Mouse (Mus musculus): ENCODE results near the gene Chchd1. TPM values are rescaled to one million over a fixed set of nuclear protein-coding genes. Genes with fewer than 3 reads are reported as not detected.
A peak's percentile ranks its signal among the peaks of the same experiment; 100 is the strongest.

The Chchd1 gene
- 178 and 187 TPM in 2 replicates for polyA plus RNA-seq (2016; fragmentation: Nextera tagmentation; extraction: Ambion mirVana)

- peak within 1 kb of the TSS; percentile 79 for H3K4me2 ChIP-seq
- H3K27ac ChIP-seq, result peak within 1 kb of the TSS; percentile 92
- no peaks in the 10 kb centered on the region for H3K27me3 ChIP-seq (replicated peaks)
- peaks cover 58% of the 10 kb centered on the region for H3K4me1 ChIP-seq
- peak within 1 kb of the TSS; percentile 92 for H3K4me3 ChIP-seq
- peaks cover 43% of the 10 kb centered on the region for H3K36me3 ChIP-seq
- WGBS (ENCODE audit: insufficient replicate concordance), result 1% methylated on average over 61 of the region's 61 CpGs
- peak within 1 kb of the TSS; percentile 87 for H3K9ac ChIP-seq
- ATAC-seq, result peak; percentile 81
- no peaks in the 10 kb centered on the region for H3K9me3 ChIP-seq (replicated peaks)
These were observed at the start of gene Chchd1 for GRCm38 (mm10) chr14:20702741-20703381. Gene Chchd1 (plus strand): TSS chr14:20703006.

GRCm38 (mm10) chr14:20654690-20655421, 48.0 kb upstream of the Chchd1 start:
- H3K9ac ChIP-seq, result no peak overlapping the region
- H3K27ac ChIP-seq, result no peak overlapping the region
- H3K9me3 ChIP-seq (replicated peaks), result no peaks in the 10 kb centered on the region
- ATAC-seq, result no peak
- no peak overlapping the region for H3K4me2 ChIP-seq
- H3K4me3 ChIP-seq, result no peak overlapping the region
- H3K27me3 ChIP-seq (replicated peaks), result peaks cover 4% of the 10 kb centered on the region; the same call in 1 of the 2 replicates
- no peaks in the 10 kb centered on the region for H3K36me3 ChIP-seq
- peaks cover 3% of the 10 kb centered on the region for H3K4me1 ChIP-seq
- WGBS (ENCODE audit: insufficient replicate concordance), result 65% methylated on average over 9 of the region's 9 CpGs

GRCm38 (mm10) chr14:20655731-20656130, 47.1 kb upstream of the Chchd1 start:
- no peak overlapping the region for H3K9ac ChIP-seq
- peaks cover 8% of the 10 kb centered on the region; the same call in 1 of the 2 replicates for H3K27me3 ChIP-seq (replicated peaks)
- H3K9me3 ChIP-seq (replicated peaks), result no peaks in the 10 kb centered on the region
- no peak for ATAC-seq
- no peak overlapping the region for H3K27ac ChIP-seq
- H3K4me3 ChIP-seq, result no peak overlapping the region
- WGBS (ENCODE audit: insufficient replicate concordance), result 70% methylated on average over 9 of the region's 9 CpGs
- no peaks in the 10 kb centered on the region for H3K36me3 ChIP-seq
- peaks cover 9% of the 10 kb centered on the region for H3K4me1 ChIP-seq
- no peak overlapping the region for H3K4me2 ChIP-seq

DNA sequence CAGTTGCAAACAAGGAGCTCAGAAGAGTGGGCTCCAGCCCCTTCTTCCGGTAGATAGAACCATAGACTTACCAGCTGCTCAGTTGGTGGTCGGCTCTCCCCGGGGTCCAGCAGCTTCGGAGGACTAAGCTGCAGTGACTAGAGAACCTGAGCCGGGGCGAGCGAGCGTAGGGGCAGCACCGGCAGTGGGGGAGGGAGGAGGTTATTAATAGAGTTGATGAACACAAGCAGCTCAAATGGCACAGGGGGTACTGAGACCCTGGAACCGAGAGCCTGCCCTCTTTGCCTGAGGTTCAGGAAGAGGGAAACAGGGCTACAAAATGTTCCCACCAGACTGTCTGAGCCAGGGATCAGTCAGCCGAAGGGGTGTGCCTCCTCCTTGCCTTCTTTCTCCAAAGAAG, 46.4 kb upstream of the Chchd1 start, which contains the start of gene Myoz1:
Gene Myoz1 (minus strand): TSS at position 180 of the 400 bp plus-strand sequence.
- H3K9ac ChIP-seq, result no peak within 1 kb of the TSS
- H3K27me3 ChIP-seq (replicated peaks), result peaks cover 12% of the 10 kb centered on the region
- ATAC-seq, result no peak
- H3K9me3 ChIP-seq (replicated peaks), result no peaks in the 10 kb centered on the region
- 52% methylated on average over 11 of the region's 11 CpGs for WGBS (ENCODE audit: insufficient replicate concordance)
- peaks cover 13% of the 10 kb centered on the region for H3K4me1 ChIP-seq
- no peak within 1 kb of the TSS for H3K4me2 ChIP-seq
- no peak within 1 kb of the TSS for H3K4me3 ChIP-seq
- H3K36me3 ChIP-seq, result no peaks in the 10 kb centered on the region
- no peak within 1 kb of the TSS for H3K27ac ChIP-seq

DNA sequence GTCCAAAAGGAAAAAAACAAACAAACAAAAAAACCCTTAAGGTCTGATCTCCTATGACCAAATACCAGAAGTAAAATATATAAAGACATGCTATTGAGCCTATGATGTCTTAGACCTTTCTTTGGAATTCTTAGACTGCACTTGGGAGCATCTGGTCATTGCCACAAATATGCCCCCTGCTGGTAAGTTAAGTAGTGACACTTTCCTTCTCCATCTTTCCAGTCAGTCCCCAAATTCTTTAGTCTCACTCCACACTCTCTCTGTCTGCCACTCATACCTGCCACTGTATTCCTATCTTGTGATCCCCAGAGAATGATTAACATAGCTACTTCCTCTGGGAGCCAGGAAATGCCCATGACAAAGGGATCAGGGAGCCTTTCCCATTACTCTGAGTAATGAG, 44.5 kb upstream of the Chchd1 start:
- no peak overlapping the region for H3K27ac ChIP-seq
- H3K9ac ChIP-seq, result no peak overlapping the region
- peaks cover 31% of the 10 kb centered on the region for H3K27me3 ChIP-seq (replicated peaks)
- ATAC-seq, result no peak
- no peaks in the 10 kb centered on the region for H3K9me3 ChIP-seq (replicated peaks)
- no peak overlapping the region for H3K4me2 ChIP-seq
- H3K4me3 ChIP-seq, result no peak overlapping the region
- peaks cover 22% of the 10 kb centered on the region for H3K4me1 ChIP-seq
- no peaks in the 10 kb centered on the region for H3K36me3 ChIP-seq

GRCm38 (mm10) chr14:20658902-20659301, 43.9 kb upstream of the Chchd1 start:
- no peak overlapping the region for H3K4me2 ChIP-seq
- H3K36me3 ChIP-seq, result no peaks in the 10 kb centered on the region
- H3K4me3 ChIP-seq, result no peak overlapping the region
- no peak overlapping the region for H3K27ac ChIP-seq
- WGBS (ENCODE audit: insufficient replicate concordance), result 71% methylated on average over 6 of the region's 6 CpGs
- H3K9me3 ChIP-seq (replicated peaks), result no peaks in the 10 kb centered on the region
- ATAC-seq, result no peak
- H3K27me3 ChIP-seq (replicated peaks), result peaks cover 37% of the 10 kb centered on the region
- peaks cover 22% of the 10 kb centered on the region for H3K4me1 ChIP-seq
- no peak overlapping the region for H3K9ac ChIP-seq

- Histone ChIP-seq H3K27me3 (replicated peaks) (peaks cover 45% of the 10 kb centered on the region), H3K9ac (no peak overlapping the region), H3K4me2 (no peak overlapping the region), H3K4me1 (peaks cover 22% of the 10 kb centered on the region), H3K4me3 (no peak overlapping the region), H3K9me3 (replicated peaks) (no peaks in the 10 kb centered on the region), H3K27ac (no peak overlapping the region), H3K36me3 (no peaks in the 10 kb centered on the region)
- ATAC-seq, result no peak
- WGBS (ENCODE audit: insufficient replicate concordance), result 87% methylated on average over 7 of the region's 7 CpGs
These were observed 43.1 kb upstream of the Chchd1 start for GRCm38 (mm10) chr14:20659687-20660086.

DNA sequence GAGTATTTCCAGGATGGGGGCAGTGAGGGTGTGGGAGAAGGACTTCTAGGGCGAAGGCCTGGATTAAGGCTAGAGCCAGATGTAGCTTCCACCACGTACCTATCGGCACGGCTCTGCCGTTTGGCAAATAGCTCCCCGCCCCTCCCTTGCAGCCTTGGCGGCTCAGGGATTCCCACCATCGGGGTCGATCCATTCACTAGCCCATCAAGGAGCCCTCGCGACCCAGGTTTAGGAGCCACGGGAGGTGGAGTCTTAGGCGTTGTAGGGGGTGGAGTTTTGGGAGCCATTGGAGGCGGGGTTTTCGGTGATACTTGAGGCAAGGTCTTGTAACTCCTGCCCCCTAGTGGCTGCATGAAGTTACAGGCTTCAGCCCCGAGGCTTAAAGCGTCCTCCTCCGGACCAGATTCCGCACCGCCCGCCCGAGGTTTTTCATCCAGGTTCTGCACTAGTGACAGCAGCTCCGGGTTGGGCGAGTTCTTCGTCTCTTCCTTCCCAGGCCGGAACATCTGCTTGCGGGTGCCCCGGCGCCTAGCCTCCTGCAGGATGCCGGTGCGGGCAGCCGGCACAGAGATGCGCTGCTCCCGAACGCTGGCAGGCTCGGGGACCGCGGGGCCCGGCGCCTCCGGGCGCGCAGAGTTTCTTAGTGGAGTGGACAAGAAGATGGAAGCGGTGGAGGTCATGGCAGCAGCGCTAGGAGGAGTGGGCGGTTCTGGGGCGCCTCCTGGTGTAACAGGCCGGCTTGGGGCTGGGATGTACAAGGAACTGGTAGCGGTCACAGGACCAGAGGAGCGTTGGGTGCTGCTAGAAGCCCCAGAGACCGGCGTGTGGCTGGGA, 41.8 kb upstream of the Chchd1 start:
- H3K9ac ChIP-seq, result peak overlapping the region; percentile 67
- peaks cover 22% of the 10 kb centered on the region for H3K4me1 ChIP-seq
- peak overlapping the region; percentile 63 for H3K4me3 ChIP-seq
- H3K27me3 ChIP-seq (replicated peaks), result peaks cover 56% of the 10 kb centered on the region
- peak; percentile 82 for ATAC-seq
- peak overlapping the region; percentile 93 for H3K4me2 ChIP-seq
- WGBS (ENCODE audit: insufficient replicate concordance), result 3% methylated on average over 52 of the region's 52 CpGs
- H3K27ac ChIP-seq, result 0 out of 2 replicates have a peak overlapping the region, but pooled peaks have one; percentile 34
- H3K36me3 ChIP-seq, result no peaks in the 10 kb centered on the region
- H3K9me3 ChIP-seq (replicated peaks), result no peaks in the 10 kb centered on the region

DNA sequence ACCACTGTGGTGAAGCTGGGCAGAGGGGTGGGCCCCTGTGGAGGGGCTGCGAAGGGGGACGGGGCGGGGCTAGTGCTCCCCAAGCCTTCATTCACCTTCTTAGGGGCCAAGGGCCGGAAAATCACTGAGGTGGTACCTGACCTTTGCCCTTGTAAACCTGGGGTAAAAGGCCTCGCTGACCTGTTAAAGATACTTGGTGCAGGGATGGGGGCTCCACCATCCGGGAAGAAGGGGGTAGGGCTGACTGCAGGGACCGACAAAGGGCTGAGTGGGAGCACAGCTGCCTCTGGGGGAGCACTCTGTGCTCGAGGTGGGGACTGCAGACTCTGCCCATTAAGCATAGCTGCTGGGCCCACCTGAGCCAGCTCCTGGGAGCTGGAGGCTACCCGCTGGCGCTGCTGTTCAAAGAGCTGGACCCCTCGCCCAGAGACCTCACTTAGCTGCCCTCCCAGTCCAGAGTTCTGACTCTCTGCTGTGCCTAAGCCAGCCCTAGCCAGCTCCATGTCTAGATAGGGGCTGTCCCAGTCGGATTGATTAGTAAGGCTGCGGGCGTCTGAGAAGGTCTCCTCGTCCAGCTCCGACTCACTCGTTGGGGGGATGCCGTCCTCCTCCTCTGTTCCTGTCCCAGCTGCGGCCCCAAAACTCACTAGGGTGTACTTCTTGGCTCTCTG, 41.0 kb upstream of the Chchd1 start:
- Histone ChIP-seq H3K27me3 (replicated peaks) (peaks cover 63% of the 10 kb centered on the region), H3K9me3 (replicated peaks) (no peaks in the 10 kb centered on the region), H3K4me3 (peak overlapping the region; percentile 63), H3K4me1 (peaks cover 22% of the 10 kb centered on the region), H3K27ac (0 out of 2 replicates have a peak overlapping the region, but pooled peaks have one; percentile 34), H3K9ac (peak overlapping the region; percentile 67), H3K4me2 (peak overlapping the region; percentile 93), H3K36me3 (no peaks in the 10 kb centered on the region)
- ATAC-seq, result peak; percentile 25; the same call in 1 of the 2 replicates
- 15% methylated on average over 19 of the region's 19 CpGs for WGBS (ENCODE audit: insufficient replicate concordance)

DNA sequence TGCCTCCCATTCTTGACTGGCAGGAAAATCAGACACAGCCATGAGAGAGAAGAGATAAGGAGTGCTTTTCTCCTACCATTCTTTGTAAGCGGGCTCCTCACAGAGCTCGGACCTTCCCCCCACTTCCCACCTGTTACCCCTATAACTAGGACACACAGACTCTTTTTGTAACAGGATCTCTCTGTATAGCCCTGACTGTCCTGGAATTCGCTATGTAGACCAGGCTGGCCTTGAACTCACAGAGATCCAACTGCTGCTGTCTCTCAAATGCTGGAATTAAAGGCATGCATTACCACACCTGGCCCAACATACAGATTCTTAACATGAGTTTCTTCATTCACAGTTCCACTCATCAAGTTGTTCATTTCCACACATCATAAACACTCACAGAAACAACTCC, 40.1 kb upstream of the Chchd1 start:
- Histone ChIP-seq H3K4me2 (no peak overlapping the region), H3K27me3 (replicated peaks) (peaks cover 70% of the 10 kb centered on the region), H3K4me3 (no peak overlapping the region), H3K36me3 (no peaks in the 10 kb centered on the region), H3K9me3 (replicated peaks) (no peaks in the 10 kb centered on the region), H3K27ac (no peak overlapping the region), H3K9ac (no peak overlapping the region), H3K4me1 (peaks cover 22% of the 10 kb centered on the region)
- WGBS (ENCODE audit: insufficient replicate concordance), result 63% methylated on average over 3 of the region's 3 CpGs
- ATAC-seq, result no peak

DNA sequence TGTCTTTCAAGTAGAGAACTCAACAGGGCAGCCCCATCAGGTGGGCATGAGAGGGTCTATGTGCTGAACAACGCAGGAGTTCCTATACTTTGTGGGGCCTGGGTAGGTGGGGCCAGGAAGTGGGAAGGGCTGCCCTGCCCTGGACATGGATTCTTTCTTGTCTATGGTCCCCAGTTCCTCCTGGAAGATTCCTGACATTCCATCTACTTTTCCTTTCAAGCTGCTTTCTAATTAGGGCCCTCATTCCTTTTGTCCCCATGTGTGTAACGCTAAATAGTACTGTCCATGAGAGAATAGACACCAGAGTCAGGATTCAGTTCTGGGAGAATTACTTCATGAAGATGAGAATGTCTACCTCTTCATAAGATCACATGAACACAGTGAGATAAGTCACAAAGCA, 39.2 kb upstream of the Chchd1 start:
- H3K9ac ChIP-seq, result no peak overlapping the region
- no peaks in the 10 kb centered on the region for H3K36me3 ChIP-seq
- no peak overlapping the region for H3K4me2 ChIP-seq
- WGBS (ENCODE audit: insufficient replicate concordance), result 58% methylated on average over 2 of the region's 2 CpGs
- no peak for ATAC-seq
- H3K4me1 ChIP-seq, result peaks cover 19% of the 10 kb centered on the region
- H3K27ac ChIP-seq, result no peak overlapping the region
- no peaks in the 10 kb centered on the region for H3K9me3 ChIP-seq (replicated peaks)
- H3K4me3 ChIP-seq, result no peak overlapping the region
- H3K27me3 ChIP-seq (replicated peaks), result peaks cover 75% of the 10 kb centered on the region
